Mouse (Mus musculus) kidney, postnatal 14 days (tissue): ENCODE measurements around the gene Slc33a1.

Source experiments
- DNase-seq: peaks from one replicate; pipeline ENCODE4 v3.0.0; 2022; ENCODE audit warnings: mixed read lengths

Slc33a1 gene

DNA sequence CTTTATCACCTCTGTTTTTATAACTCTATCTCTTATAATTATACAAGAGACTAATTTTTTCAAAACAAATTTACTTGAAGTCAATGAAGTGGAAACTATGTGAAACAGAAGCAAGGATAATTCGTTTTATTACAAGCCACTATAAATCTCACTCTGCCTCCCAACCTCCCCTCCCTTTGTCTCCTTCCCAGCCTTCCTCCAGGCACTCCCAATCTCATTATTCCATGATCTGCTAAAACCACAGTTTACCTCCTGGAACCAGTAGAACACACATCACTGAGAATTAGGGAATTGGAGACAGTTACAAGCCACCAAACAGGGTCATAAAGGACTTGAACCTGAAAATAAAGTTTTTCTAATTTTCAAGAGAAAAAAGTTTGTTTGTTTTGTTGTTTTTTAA is 67.4 kb downstream of the Slc33a1 start:
- DNase-seq: no peak

DNA sequence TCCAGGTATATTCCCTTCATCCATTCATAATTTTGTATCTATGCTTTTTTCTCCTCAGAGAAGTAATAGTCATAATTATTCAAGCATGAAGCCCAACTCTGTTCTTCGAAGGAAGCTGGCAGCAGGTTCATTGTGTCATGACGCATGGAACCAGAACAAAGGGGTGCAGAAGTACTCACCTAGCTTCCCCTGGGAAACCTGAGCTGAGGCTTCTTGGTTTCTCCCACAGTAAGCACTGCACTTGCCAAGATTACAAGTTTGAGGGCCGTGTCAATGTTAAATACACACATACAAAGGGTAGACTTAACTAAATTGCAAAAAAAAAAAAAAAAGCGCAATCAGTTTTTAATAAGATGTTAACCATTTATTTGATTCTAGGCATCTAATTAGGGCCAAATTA is 68.3 kb downstream of the Slc33a1 start:
- no peak for DNase-seq

DNA sequence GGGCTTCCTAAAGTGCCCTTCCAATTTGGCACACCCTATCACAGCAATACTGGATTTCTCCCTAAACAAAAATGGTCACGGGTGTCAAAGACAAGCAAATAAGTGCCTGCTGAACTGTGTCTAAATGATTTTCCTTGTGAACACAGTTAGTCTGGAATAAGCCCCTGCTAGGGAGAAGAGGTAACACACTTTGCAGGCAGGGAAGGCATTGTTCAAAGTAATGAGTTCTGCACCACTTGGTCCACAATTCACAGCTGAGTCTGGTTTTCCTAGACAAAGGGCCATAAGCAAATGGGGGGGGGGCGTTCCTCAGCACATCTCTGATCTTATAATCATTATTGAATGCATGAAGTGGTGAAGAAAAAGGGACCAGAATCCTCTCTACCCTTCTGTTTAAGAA is 68.8 kb downstream of the Slc33a1 start:
- DNase-seq: no peak

GRCm38 (mm10) chr3:63893677-63894076 is 70.9 kb downstream of the Slc33a1 start:
- DNase-seq: peak; percentile 57

GRCm38 (mm10) chr3:63892154-63892553 is 72.4 kb downstream of the Slc33a1 start:
- DNase-seq: no peak
